Mouse (Mus musculus) forelimb bud, embryonic 11.5 days (tissue): Measurements from ENCODE around the gene Tmem190.
"Not testable (repeated sequence)": the region's sequence is repeated elsewhere in the genome, so short reads cannot be mapped to it uniquely, and the experiment has no call there.

Source experiments
- DNase-seq: peaks from one replicate; pipeline ENCODE4 v3.0.0-alpha.2; 2012; ENCODE audit warnings: low read depth, low spot score

The Tmem190 gene

GRCm38 (mm10) chr7:4812303-4813104 is 29.8 kb downstream of the Tmem190 start, which contains the start of gene Ube2s:
Gene Ube2s (minus strand): TSS chr7:4812590.
- peak; percentile 97 for DNase-seq

GRCm38 (mm10) chr7:4813105-4813791 is 30.5 kb downstream of the Tmem190 start:
- no peak for DNase-seq

GRCm38 (mm10) chr7:4816559-4816958 is 33.8 kb downstream of the Tmem190 start:
- no peak for DNase-seq

- DNase-seq = not testable (repeated sequence)
Measured at GRCm38 (mm10) chr7:4820925-4821324, 38.2 kb downstream of the Tmem190 start.

- DNase-seq = no peak
Measured at GRCm38 (mm10) chr7:4821690-4822089, 39.0 kb downstream of the Tmem190 start.

GRCm38 (mm10) chr7:4822162-4822907 is 39.6 kb downstream of the Tmem190 start:
- DNase-seq = no peak

GRCm38 (mm10) chr7:4825365-4825764 is 42.6 kb downstream of the Tmem190 start:
- DNase-seq = no peak

GRCm38 (mm10) chr7:4830476-4830875 is 47.7 kb downstream of the Tmem190 start:
- no peak for DNase-seq
